ENCODE assay signal across 10 mouse cellular contexts in genomic region chr1:152304487-152305130, GRCm38 (mm10).
DNase-seq lines count a peak whose midpoint lies in the region; ATAC-seq lines count a peak whose summit lies in the region.
"Had no signal": no experiment of that assay in that cellular context is flagged by ENCODE, and none has a peak within 500 bp of the region (broad histone marks: within the 10 kb centered on the region; RNA-seq: fewer than 3 reads in every experiment).

No protein-coding gene starts in this region.

- DNase-seq in gastrocnemius, adult 18-20 months (ENCODE audit: low spot score), result peak; percentile 58
- no peak for DNase-seq in gastrocnemius, postnatal 4 days (ENCODE audit: low spot score in 2 of 2)
- DNase-seq in frontal cortex, postnatal 36 days (ENCODE audit: low spot score in 2 of 2), result peak; percentile 13 to 57
- DNase-seq in kidney, adult 9 months, result no peak
- no peak for DNase-seq in urinary bladder, postnatal 4 days (ENCODE audit: low spot score in 2 of 2)
- DNase-seq: liver had no signal

- H3K4me1 ChIP-seq in heart, embryonic 16.5 days (ENCODE audit: control insufficient read depth, insufficient read depth, low read length), result peaks cover 15% of the 10 kb centered on the region
- H3K4me1 ChIP-seq in hindbrain, embryonic 13.5 days (replicated peaks), result no peaks in the 10 kb centered on the region

- no peak overlapping the region for H3K4me3 ChIP-seq in heart, embryonic 16.5 days (ENCODE audit: low read length)
- H3K4me3 ChIP-seq in hindbrain, embryonic 13.5 days, result no peak overlapping the region

- peak overlapping the region; percentile 28; the same call in 1 of the 2 replicates for H3K9ac ChIP-seq in heart, embryonic 16.5 days (ENCODE audit: low read length)
- no peak overlapping the region for H3K9ac ChIP-seq in hindbrain, embryonic 13.5 days

- H3K4me2 ChIP-seq in heart, embryonic 16.5 days (ENCODE audit: low read depth, low read length), result peak overlapping the region; percentile 40
- no peak overlapping the region for H3K4me2 ChIP-seq in hindbrain, embryonic 13.5 days

- H3K9me3 ChIP-seq in heart, embryonic 16.5 days (replicated peaks; ENCODE audit: control insufficient read depth, low read length), result no peaks in the 10 kb centered on the region
- no peaks in the 10 kb centered on the region for H3K9me3 ChIP-seq in hindbrain, embryonic 13.5 days

- H3K27me3 ChIP-seq in heart, embryonic 16.5 days (ENCODE audit: control insufficient read depth, insufficient read depth, low read length), result no peaks in the 10 kb centered on the region
- no peaks in the 10 kb centered on the region for H3K27me3 ChIP-seq in hindbrain, embryonic 13.5 days

- H3K36me3 ChIP-seq in heart, embryonic 16.5 days (ENCODE audit: control insufficient read depth, insufficient read depth), result no peaks in the 10 kb centered on the region
- no peaks in the 10 kb centered on the region for H3K36me3 ChIP-seq in hindbrain, embryonic 13.5 days

- peak overlapping the region; percentile 90 for H3K27ac ChIP-seq in heart, embryonic 16.5 days (ENCODE audit: low read length)
- H3K27ac ChIP-seq in hindbrain, embryonic 13.5 days, result no peak overlapping the region
- H3K27ac ChIP-seq: kidney, postnatal 0 days had no signal

- peak; percentile 93 for ATAC-seq in cerebellum, adult (ENCODE audit: insufficient number of reproducible peaks, low FRiP score, low TSS enrichment)
- peak; percentile 90 for ATAC-seq in heart, embryonic 16.5 days (replicated peaks; ENCODE audit: extremely low read depth, insufficient read depth, low FRiP score)
- no peak for ATAC-seq in hindbrain, embryonic 13.5 days (ENCODE audit: low FRiP score)

- WGBS in heart, embryonic 16.5 days, result 30% methylated on average over 14 of the region's 14 CpGs
- WGBS in hindbrain, embryonic 13.5 days, result 81% methylated on average over 14 of the region's 14 CpGs

Comparison
In these comparisons a context has a peak if more than half of its experiments do, and no peak if none do; other contexts are left out.
1. DNase-seq: peak in gastrocnemius, adult 18-20 months (single experiment) and frontal cortex, postnatal 36 days (2 of 2); none in gastrocnemius, postnatal 4 days (0 of 2), kidney, adult 9 months (single experiment) and urinary bladder, postnatal 4 days (0 of 2).